Mouse (Mus musculus): ENCODE data around the gene Apopt1.

The Apopt1 gene

DNA sequence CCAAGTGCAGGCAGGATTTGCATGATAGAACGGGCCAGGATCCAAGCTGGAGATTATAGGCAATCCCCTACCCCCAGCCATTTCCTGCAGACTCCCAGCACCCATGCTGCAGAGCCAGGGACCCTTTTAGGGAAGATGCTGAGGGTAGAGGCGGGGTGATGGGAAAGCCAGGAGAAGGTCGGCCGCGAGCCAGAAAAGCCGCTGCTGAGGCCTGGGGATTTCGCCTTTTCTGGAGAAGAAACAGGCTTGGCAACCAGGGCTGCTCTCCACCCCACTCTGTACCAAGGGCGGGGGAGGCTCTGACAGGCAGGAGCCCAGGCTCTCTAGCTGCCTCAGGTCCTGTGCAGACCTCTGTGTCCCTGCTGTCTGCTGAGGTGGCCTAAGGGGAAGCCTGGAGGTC, 31.8 kb upstream of the Apopt1 start:
- DNase-seq (ENCODE audit: low spot score), result no peak

GRCm38 (mm10) chr12:111682003-111682402, 31.1 kb upstream of the Apopt1 start:
- no peak for DNase-seq (ENCODE audit: low spot score)

DNA sequence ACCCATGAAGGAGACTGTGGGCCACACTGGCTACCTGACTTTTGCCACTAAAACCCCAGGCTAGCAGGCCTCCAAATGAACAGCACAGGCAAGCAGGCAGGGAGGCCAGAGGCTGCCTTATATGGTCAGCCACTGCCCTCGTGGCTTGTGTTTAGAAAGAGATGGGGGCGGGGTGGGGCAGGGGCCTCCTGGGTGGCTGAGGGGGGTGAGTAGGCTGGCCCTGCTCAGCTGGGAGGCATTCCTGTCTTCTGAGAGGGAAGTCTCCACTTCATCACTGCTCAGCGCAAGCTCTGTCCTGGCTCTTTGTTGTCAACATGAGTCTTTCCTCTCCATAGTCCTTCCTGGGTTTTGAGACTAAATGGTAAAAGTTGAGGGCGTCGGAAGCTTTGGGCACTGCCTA, 30.3 kb upstream of the Apopt1 start:
- no peak for DNase-seq (ENCODE audit: low spot score)

- DNase-seq (ENCODE audit: low spot score), result no peak
Observed at GRCm38 (mm10) chr12:111686390-111686789, 26.7 kb upstream of the Apopt1 start.

GRCm38 (mm10) chr12:111687350-111688068, 25.6 kb upstream of the Apopt1 start:
- DNase-seq (ENCODE audit: low spot score), result no peak

- no peak for DNase-seq (ENCODE audit: low spot score)
Observed at GRCm38 (mm10) chr12:111688069-111688428, 25.0 kb upstream of the Apopt1 start.

GRCm38 (mm10) chr12:111689426-111689825, 23.6 kb upstream of the Apopt1 start:
- no peak for DNase-seq (ENCODE audit: low spot score)

- no peak for DNase-seq (ENCODE audit: low spot score)
Observed at GRCm38 (mm10) chr12:111691346-111691872, 21.7 kb upstream of the Apopt1 start.

DNA sequence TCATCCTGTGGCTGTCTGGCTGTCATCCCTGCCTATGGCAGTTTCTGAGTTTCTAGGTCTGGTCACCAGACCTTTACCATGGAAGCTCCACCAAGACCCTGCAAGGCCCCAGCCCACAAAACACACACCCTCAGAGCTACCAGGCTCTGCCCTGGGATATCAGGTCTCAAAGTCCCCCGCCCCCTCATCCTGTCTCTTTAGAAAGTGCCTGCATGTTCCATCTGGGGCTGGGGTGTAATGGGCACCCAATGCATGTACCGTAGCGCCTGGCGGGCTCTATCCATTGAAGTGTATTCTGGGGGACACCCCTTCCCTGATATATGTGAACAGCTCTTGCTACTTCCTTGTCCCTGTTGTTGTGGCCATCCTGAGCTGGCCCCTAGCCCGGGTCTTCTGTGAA, 20.2 kb upstream of the Apopt1 start:
- no peak for DNase-seq (ENCODE audit: low spot score)

GRCm38 (mm10) chr12:111693341-111694270, 19.5 kb upstream of the Apopt1 start:
- DNase-seq (ENCODE audit: low spot score), result no peak

- DNase-seq (ENCODE audit: low spot score), result no peak
Observed at GRCm38 (mm10) chr12:111694271-111694781, 18.7 kb upstream of the Apopt1 start.

GRCm38 (mm10) chr12:111694880-111695804, 17.9 kb upstream of the Apopt1 start:
- no peak for DNase-seq (ENCODE audit: low spot score)

- DNase-seq (ENCODE audit: low spot score), result peak; percentile 57
Observed at GRCm38 (mm10) chr12:111696239-111696638, 16.8 kb upstream of the Apopt1 start.

GRCm38 (mm10) chr12:111697708-111698107, 15.4 kb upstream of the Apopt1 start:
- no peak for DNase-seq (ENCODE audit: low spot score)

- no peak for DNase-seq (ENCODE audit: low spot score)
Observed at GRCm38 (mm10) chr12:111698346-111698913, 14.6 kb upstream of the Apopt1 start.

- no peak for DNase-seq (ENCODE audit: low spot score)
Observed at GRCm38 (mm10) chr12:111699542-111699941, 13.5 kb upstream of the Apopt1 start.

GRCm38 (mm10) chr12:111700920-111701458, 12.1 kb upstream of the Apopt1 start:
- no peak for DNase-seq (ENCODE audit: low spot score)

GRCm38 (mm10) chr12:111703301-111703700, 9.8 kb upstream of the Apopt1 start:
- no peak for DNase-seq (ENCODE audit: low spot score)

DNA sequence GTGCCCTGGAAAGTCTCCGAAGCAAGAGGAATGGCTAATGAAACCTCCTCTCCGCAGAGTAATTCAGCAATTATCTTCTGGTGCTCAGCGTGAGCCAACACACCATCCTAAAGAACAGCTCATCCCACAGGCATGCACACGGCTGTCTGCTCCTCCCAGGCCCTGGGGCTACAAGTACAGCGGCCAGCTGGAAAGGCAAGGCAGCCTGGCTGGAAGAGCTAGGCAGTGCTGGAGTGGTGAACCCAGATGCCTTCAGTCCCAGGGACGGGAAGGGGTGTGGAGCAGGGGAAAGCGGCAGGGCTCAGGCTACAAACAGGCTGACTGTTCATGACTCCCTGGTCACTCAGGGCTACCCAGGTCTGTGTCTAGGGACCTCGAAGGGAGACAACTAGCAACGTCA, 8.5 kb upstream of the Apopt1 start:
- DNase-seq (ENCODE audit: low spot score), result peak; percentile 51

DNA sequence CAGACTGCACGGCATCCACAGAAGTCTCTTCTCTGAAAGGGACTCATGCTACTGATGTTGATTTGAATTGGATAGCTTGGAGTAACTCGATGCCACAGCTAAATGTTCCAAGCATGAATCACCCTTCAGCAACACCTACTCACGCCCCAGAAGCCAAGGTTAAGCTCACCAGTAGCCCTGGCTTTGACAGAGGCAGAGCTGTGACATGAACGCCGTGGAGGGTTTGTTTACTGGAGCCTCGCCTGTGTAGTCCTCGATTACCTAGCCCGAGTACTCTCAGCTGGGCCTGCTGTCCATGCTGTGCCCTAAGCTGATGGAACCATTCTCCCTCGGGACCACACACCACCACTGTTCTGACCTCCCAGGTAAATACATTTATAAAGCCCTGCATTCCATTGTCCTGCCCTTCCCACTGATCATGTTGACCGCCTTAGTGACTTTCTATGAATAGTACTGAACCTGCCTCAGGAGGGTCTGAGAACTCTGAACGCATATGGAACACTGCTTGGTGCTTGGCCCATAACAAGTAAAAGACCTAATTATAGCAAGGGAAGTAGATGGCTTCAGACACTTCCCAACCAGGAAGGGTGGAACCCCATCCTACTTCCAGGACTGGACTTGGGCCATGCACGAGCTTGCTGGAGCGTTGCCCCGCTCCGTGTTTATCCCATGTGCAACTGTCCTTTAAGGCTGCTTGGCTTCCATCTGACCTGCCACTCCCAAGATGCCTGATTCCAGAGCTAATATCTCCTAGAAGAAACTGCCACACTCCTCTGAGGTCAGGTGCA, 7.7 kb upstream of the Apopt1 start:
- peak; percentile 57 for DNase-seq (ENCODE audit: low spot score)

Data from urinary bladder, postnatal 25 days (tissue).